Mouse (Mus musculus): ENCODE data around the gene Tssk6. TPM values are rescaled to one million over a fixed set of nuclear protein-coding genes. Genes with fewer than 3 reads are reported as not detected.

Gene Tssk6
- total and polyA plus RNA-seq, 2 experiments from 2014 or later: 4.6 TPM; not detected in 1

- no peak for TF ChIP-seq CTCF (IDR thresholded peaks at IDR 0.05)
- Histone ChIP-seq H3K4me2 (ENCODE audit: low read depth, low read length, poor library complexity, severe bottlenecking) (no peak overlapping the region), H3K9ac (replicated peaks; ENCODE audit: low read length, poor library complexity, severe bottlenecking) (no peak overlapping the region), H3K4me3 (ENCODE audit: low read depth, low read length) (no peak overlapping the region), H3K9me3 (ENCODE audit: low read length) (no peaks in the 10 kb centered on the region), H3K36me3 (ENCODE audit: insufficient read depth, low read length) (0 out of 2 replicates have a peak, but pooled peaks cover 7% of the 10 kb centered on the region), H3K27ac (ENCODE audit: low read depth, low read length) (no peak overlapping the region), H3K4me1 (ENCODE audit: insufficient read depth, low read length) (no peaks in the 10 kb centered on the region), H3K27me3 (ENCODE audit: insufficient read depth, low read length) (peaks cover 18% of the 10 kb centered on the region)
- ATAC-seq (ENCODE audit: low FRiP score): no peak
- WGBS: 52% methylated on average over 10 of the region's 10 CpGs
- DNase-seq (ENCODE audit: low spot score): no peak
Observed at GRCm38 (mm10) chr8:69876097-69876496, 25.9 kb upstream of the Tssk6 start.

DNA sequence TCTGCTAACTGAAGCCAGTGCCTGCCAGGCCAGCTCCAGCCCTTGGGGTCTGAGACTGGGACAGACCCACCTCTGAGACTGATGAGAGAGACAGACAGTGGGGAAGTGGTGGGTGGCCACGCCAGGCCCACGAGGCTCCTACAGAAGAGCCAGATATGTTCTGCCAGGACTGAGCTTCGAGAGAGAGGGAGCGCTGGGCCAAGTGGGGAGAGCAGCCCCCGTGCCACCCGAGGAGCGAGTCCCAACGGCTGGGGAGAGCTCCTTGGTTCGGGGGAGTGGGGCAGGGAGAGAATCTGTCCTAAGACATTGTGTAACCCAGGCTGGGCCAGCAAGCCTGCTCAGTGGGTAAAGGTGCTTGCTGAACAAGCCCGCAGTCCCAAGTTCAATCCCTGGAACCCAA is 25.0 kb upstream of the Tssk6 start:
- H3K9ac ChIP-seq (replicated peaks; ENCODE audit: low read length, poor library complexity, severe bottlenecking): no peak overlapping the region
- TF ChIP-seq CTCF (IDR thresholded peaks at IDR 0.05): no peak
- WGBS: 77% methylated on average over 10 of the region's 10 CpGs
- no peak overlapping the region for H3K4me2 ChIP-seq (ENCODE audit: low read depth, low read length, poor library complexity, severe bottlenecking)
- H3K4me1 ChIP-seq (ENCODE audit: insufficient read depth, low read length): 0 out of 2 replicates have a peak, but pooled peaks cover 2% of the 10 kb centered on the region
- ATAC-seq (ENCODE audit: low FRiP score): no peak
- no peaks in the 10 kb centered on the region for H3K9me3 ChIP-seq (ENCODE audit: low read length)
- 0 out of 2 replicates have a peak, but pooled peaks cover 1% of the 10 kb centered on the region for H3K36me3 ChIP-seq (ENCODE audit: insufficient read depth, low read length)
- peaks cover 27% of the 10 kb centered on the region for H3K27me3 ChIP-seq (ENCODE audit: insufficient read depth, low read length)
- no peak overlapping the region for H3K4me3 ChIP-seq (ENCODE audit: low read depth, low read length)
- no peak for DNase-seq (ENCODE audit: low spot score)
- no peak overlapping the region for H3K27ac ChIP-seq (ENCODE audit: low read depth, low read length)

DNA sequence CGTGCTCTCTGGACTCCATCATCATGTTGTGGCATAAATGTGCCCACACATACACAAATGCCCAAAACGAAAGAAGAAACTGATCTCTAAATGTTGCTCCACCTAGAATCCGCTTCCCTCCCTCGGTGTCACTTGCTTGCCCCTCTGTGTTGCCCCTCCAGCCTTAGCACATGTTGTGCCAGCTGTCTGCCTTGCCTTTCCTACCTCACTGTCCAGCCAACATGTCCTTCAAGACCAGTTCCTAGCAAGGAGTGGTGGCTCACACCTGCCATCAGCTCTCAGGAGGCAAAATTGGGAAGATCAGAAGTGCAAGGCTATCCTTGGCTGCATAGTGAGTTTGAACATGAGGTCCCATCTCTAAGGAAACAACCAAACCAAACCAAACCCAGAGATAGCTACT is 24.6 kb upstream of the Tssk6 start:
- H3K4me2 ChIP-seq (ENCODE audit: low read depth, low read length, poor library complexity, severe bottlenecking): no peak overlapping the region
- no peak for DNase-seq (ENCODE audit: low spot score)
- 0 out of 2 replicates have a peak, but pooled peaks cover 2% of the 10 kb centered on the region for H3K4me1 ChIP-seq (ENCODE audit: insufficient read depth, low read length)
- H3K27ac ChIP-seq (ENCODE audit: low read depth, low read length): no peak overlapping the region
- TF ChIP-seq CTCF (IDR thresholded peaks at IDR 0.05): no peak
- no peak for ATAC-seq (ENCODE audit: low FRiP score)
- no peak overlapping the region for H3K4me3 ChIP-seq (ENCODE audit: low read depth, low read length)
- peaks cover 31% of the 10 kb centered on the region for H3K27me3 ChIP-seq (ENCODE audit: insufficient read depth, low read length)
- H3K36me3 ChIP-seq (ENCODE audit: insufficient read depth, low read length): no peaks in the 10 kb centered on the region
- 95% methylated on average over 4 of the region's 4 CpGs for WGBS
- H3K9me3 ChIP-seq (ENCODE audit: low read length): no peaks in the 10 kb centered on the region
- H3K9ac ChIP-seq (replicated peaks; ENCODE audit: low read length, poor library complexity, severe bottlenecking): no peak overlapping the region

- peaks cover 37% of the 10 kb centered on the region for H3K27me3 ChIP-seq (ENCODE audit: insufficient read depth, low read length)
- H3K4me2 ChIP-seq (ENCODE audit: low read depth, low read length, poor library complexity, severe bottlenecking): no peak overlapping the region
Observed at GRCm38 (mm10) chr8:69877992-69878391, 24.0 kb upstream of the Tssk6 start.

GRCm38 (mm10) chr8:69879678-69880077 is 22.3 kb upstream of the Tssk6 start:
- 53% methylated on average over 8 of the region's 8 CpGs for WGBS
- Histone ChIP-seq H3K9ac (replicated peaks; ENCODE audit: low read length, poor library complexity, severe bottlenecking) (no peak overlapping the region), H3K4me3 (ENCODE audit: low read depth, low read length) (peak overlapping the region; percentile 38; the same call in 1 of the 2 replicates), H3K4me1 (ENCODE audit: insufficient read depth, low read length) (0 out of 2 replicates have a peak, but pooled peaks cover 2% of the 10 kb centered on the region), H3K27me3 (ENCODE audit: insufficient read depth, low read length) (peaks cover 54% of the 10 kb centered on the region), H3K9me3 (ENCODE audit: low read length) (no peaks in the 10 kb centered on the region), H3K4me2 (ENCODE audit: low read depth, low read length, poor library complexity, severe bottlenecking) (0 out of 2 replicates have a peak overlapping the region, but pooled peaks have one; percentile 49), H3K36me3 (ENCODE audit: insufficient read depth, low read length) (no peaks in the 10 kb centered on the region), H3K27ac (ENCODE audit: low read depth, low read length) (no peak overlapping the region)
- no peak for TF ChIP-seq CTCF (IDR thresholded peaks at IDR 0.05)
- DNase-seq (ENCODE audit: low spot score) (no peak), ATAC-seq (ENCODE audit: low FRiP score) (no peak)

More at GRCm38 (mm10) chr8:69877992-69878391, 24.0 kb upstream of the Tssk6 start:
- no peak overlapping the region for H3K4me3 ChIP-seq (ENCODE audit: low read depth, low read length)
- H3K9ac ChIP-seq (replicated peaks; ENCODE audit: low read length, poor library complexity, severe bottlenecking): no peak overlapping the region
- H3K4me1 ChIP-seq (ENCODE audit: insufficient read depth, low read length): 0 out of 2 replicates have a peak, but pooled peaks cover 2% of the 10 kb centered on the region
- no peak overlapping the region for H3K27ac ChIP-seq (ENCODE audit: low read depth, low read length)
- no peaks in the 10 kb centered on the region for H3K36me3 ChIP-seq (ENCODE audit: insufficient read depth, low read length)
- WGBS: 39% methylated on average over 3 of the region's 3 CpGs
- no peak for ATAC-seq (ENCODE audit: low FRiP score)
- no peak for TF ChIP-seq CTCF (IDR thresholded peaks at IDR 0.05)
- H3K9me3 ChIP-seq (ENCODE audit: low read length): no peaks in the 10 kb centered on the region
- DNase-seq (ENCODE audit: low spot score): no peak

GRCm38 (mm10) chr8:69880841-69881240 is 21.1 kb upstream of the Tssk6 start:
- 12% methylated on average over 37 of the region's 37 CpGs for WGBS
- peak overlapping the region; percentile 49 for H3K4me2 ChIP-seq (ENCODE audit: low read depth, low read length, poor library complexity, severe bottlenecking)
- H3K4me1 ChIP-seq (ENCODE audit: insufficient read depth, low read length): peaks cover 4% of the 10 kb centered on the region; the same call in 1 of the 2 replicates
- H3K4me3 ChIP-seq (ENCODE audit: low read depth, low read length): peak overlapping the region; percentile 38
- ATAC-seq (ENCODE audit: low FRiP score) (no peak), DNase-seq (ENCODE audit: low spot score) (no peak)
- H3K9me3 ChIP-seq (ENCODE audit: low read length): no peaks in the 10 kb centered on the region
- no peak overlapping the region for H3K27ac ChIP-seq (ENCODE audit: low read depth, low read length)
- H3K27me3 ChIP-seq (ENCODE audit: insufficient read depth, low read length): peaks cover 65% of the 10 kb centered on the region
- no peak for TF ChIP-seq CTCF (IDR thresholded peaks at IDR 0.05)
- H3K36me3 ChIP-seq (ENCODE audit: insufficient read depth, low read length): no peaks in the 10 kb centered on the region
- no peak overlapping the region for H3K9ac ChIP-seq (replicated peaks; ENCODE audit: low read length, poor library complexity, severe bottlenecking)
